Mouse (Mus musculus): Measurements from ENCODE around the gene Hras. TPM values are rescaled to one million over a fixed set of nuclear protein-coding genes. Genes with fewer than 3 reads are reported as not detected.

Gene Hras
- total RNA-seq, 4 experiments from 2014 or later = 81.0 to 107 (median 87.7) TPM

DNA sequence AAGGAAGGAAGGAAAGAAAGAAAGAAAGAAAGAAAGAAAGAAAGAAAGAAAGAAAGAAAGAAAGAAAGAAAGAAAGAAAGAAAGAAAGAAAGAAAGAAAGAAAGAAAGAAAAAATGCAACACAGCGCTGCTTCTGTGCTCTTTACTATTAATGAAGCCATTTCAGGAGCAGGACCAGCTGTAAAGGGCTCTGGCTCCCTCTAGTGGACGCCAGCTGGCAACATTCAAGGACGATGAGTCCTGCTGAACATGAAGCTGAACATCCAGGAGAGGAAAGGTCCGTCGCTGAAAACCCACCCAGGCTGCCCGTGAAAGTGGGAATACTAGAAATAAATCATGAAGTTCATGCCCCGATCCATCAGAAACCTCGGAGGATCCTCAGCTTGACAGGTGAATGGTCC lies 17.6 kb downstream of the Hras start:
- peak; percentile 83 for DNase-seq (ENCODE audit: low spot score)

DNA sequence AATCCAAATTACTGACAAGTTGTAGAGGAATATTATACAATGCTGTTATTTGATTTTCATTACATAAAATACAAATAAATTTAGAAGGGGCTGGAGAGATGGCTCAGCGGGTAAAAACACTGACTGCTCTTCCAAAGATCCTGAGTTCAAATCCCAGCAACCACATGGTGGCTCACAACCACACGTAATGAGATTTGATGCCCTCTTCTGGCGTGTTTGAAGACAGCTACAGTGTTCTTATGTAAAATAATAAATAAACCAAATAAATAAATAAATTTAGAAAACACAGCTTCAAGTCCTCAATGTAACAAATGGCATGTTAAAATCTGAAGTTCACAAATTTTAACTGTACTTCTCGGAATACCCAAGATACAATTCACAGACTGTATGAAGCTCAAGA lies 18.7 kb downstream of the Hras start:
- no peak for DNase-seq (ENCODE audit: low spot score)

DNA sequence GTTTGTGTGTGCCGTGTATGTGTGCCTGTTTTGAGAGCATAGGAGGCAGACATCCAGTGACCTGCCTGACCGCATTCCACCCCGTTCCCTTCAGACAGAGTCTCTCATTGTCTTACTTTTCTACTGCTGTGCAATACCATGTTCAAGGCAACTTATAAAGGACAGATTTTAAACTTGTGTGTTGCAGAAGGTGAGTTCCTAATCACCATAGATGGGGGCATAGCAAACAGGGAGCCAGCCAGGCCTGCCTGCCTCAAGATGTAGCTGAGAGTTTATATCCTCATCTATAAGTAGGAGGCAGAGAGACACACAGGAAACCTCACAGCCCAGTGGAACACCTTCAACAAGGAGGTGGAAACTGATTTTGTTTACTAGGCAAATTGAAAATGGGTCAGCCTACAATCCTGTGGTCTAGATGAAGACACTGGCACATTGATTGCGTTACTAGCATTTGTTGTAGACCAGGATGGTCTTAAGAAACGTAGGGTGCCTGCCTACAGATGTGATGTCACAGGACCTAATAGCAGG lies 20.4 kb downstream of the Hras start:
- no peak for DNase-seq (ENCODE audit: low spot score)

DNA sequence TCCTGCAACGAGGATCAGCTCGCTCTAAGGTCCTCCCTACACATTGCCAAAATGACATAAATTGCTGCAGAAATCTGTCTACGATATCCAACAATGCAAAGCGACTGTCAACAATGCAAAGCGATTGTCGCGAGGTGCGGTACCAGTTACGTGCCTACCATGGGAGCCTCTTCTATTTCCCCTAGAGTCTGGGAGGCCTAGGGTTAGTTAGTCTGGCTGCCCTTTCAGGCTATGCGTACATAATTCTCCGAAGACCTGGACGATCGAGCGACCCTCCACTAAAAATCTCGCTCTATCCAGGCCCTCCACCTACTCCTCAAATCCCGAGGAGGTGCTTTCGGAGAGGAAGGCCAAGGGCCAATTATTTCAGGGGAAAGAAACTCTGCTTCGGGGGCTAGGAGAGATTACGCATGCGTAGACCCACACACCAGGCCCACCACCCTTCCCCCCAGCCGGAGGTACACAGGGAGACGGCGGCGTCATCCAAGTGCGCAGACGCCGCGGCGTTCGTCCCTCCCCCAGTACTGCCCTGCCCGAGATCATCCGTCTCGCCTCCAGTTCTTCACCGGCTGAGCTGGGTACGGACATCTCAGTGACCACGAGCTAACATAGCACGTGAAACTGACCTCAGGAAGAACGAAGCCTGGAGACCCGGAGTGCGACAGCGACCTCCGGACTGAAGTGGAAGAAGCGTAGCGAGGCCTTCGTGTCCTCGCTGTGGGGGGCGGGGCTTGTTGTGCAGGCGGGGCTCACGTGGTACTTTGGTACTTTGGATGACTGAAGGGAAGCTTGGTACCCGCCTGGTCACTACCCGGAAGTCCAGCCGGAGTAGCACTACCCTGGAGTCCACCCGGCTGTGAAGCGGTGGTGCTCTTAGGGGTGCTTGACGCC lies 21.4 kb downstream of the Hras start, which contains the start of gene Rnh1:
Rnh1 (minus strand) TSS at position 742 of the 891 bp plus-strand sequence.
- DNase-seq (ENCODE audit: low spot score) = peak; percentile 88

DNA sequence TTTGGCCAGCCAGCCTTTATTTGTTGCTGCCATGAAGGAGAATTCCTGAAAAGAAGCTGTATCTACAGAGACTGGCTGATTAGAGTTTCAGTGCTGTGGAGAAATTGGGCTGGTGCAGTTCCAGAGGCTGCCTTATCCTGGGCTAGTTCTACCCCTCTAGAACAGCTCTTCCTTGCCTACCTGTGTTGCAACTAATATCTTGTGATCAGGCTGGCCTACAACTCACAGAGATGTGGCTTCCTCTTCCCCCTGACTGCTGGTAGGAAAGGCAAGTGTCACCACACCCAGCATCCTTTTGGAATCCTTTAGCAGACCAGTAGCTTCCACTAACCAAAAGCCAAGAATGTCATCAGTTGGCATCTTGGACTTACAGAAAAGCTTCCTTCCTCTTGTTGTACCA lies 23.9 kb downstream of the Hras start:
- no peak for DNase-seq (ENCODE audit: low spot score)

DNA sequence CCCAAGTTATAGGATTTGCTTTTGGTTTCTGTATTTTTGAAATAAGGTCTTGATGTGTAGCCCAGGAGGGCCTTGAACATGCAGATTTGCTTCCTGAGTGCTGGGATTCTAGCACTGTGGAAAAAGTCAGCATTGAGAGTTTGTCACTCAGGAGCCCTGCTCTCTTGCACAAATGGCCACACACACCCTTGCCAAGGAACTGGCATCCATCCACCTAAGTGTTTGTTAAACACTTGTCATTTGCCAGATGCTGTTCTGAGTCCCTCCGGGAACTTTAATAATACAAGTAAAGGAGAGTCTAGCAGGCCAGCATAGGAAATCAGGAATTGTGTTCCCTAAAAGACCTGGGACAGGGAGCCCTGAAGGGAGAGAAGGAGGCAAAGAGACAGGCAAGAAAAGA lies 24.5 kb downstream of the Hras start:
- DNase-seq (ENCODE audit: low spot score) = no peak

DNA sequence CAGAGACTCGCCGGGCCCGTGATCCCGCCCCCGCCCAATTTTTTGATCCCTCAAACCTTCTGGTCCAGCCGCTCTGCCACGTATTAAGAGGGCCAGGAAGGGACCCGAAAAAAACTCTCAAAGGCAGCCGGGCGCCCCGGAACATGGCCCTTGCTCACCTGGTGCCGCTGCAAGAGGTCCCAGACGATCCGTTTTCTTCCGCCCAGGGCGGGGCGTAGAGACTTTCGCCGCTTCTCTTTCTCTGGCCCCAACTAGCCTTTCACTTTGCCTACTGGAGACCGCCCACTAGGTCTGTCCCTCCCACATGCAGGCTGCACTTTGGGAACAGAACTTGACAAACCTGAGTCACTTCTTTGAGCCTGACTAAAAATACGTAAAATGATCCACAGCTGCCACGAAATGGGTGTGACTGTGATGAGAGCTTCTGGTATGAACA lies 25.3 kb downstream of the Hras start:
- peak; percentile 72 for DNase-seq (ENCODE audit: low spot score)

DNA sequence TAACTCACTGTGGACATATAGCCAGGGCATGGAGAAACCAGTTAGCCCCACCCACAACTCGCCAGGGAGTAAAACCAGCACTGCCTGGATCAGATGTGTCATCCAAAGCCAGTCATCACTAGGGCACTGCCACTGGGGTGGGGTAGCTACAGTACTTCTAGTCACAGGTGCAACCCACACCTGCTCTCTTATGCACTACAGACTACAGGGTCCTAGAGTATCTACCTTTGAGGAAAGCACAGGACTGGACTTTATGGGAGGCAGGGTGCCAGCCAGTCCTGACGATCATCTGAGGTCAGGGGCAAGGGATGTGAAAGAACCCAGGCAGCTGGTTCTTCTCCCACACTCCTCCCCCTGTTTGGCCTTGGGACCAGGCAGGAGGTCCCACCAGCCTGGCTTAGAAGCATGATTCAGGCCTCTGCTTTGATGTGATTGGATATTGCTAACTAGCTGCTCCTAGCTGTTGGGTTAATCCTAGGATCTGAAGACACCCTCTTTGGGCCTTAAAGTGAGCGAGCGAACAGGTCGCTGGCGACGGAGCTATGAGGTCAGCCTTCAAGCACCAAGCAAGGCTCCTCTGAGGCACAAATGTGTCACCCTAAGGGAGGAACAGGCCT lies 25.8 kb downstream of the Hras start:
- no peak for DNase-seq (ENCODE audit: low spot score)

DNA sequence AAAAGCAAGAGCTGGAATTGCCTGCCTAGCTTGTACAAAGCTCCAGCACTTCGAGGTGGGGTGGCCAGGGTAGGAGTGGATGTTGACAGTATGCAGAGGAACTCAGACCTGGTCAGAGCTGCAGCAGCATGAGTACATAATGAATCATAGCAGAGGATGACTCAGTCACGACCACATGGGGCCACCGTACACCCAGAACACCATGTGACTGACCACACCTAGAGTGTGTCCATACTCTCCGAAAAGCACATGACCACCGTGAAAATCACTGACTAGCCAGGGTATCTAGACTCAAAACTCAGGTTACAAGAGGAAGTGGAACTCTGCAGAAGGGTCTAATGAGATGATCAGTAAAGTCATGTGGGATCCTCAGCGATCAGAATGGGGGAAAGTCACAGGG lies 29.0 kb downstream of the Hras start:
- DNase-seq (ENCODE audit: low spot score) = no peak

DNA sequence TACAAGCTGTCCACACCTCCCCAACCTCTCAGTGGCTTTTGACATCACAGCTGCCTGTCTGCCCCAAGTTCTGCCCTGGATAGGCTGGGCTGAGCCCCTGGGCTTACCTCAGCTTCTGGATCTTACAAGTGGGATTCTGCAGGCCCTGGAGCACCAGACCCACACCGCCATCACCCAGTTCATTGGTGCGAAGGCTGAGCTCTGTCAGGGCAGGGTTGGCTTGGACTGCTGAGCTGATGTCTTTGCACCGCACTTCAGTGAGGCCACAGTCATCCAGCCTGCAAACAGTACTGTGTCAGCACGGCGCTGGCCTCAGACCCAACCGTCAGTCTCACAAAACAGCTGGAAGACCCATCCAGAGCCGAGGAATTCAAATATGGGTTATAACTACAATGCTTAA lies 29.4 kb downstream of the Hras start:
- no peak for DNase-seq (ENCODE audit: low spot score)

DNA sequence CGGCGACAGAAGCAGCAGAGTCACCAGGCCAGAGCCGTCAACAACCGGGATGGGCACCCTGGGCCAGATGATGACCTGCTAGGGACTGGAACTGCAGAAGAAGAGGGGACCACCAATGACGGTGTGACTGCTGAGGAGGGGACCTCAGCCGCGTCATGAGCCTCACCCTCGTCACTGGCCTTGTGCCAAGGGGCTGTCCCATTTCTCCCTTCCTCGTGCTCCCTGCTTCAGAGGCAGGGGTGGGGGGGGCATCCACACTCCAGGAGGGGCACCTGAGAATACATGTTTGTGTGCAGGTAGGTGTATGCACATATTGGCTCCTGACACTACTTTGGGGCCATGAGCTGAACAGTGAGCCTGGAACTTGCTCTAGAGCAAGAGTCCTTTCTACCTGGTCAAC lies 38.4 kb downstream of the Hras start:
- no peak for DNase-seq (ENCODE audit: low spot score)

DNA sequence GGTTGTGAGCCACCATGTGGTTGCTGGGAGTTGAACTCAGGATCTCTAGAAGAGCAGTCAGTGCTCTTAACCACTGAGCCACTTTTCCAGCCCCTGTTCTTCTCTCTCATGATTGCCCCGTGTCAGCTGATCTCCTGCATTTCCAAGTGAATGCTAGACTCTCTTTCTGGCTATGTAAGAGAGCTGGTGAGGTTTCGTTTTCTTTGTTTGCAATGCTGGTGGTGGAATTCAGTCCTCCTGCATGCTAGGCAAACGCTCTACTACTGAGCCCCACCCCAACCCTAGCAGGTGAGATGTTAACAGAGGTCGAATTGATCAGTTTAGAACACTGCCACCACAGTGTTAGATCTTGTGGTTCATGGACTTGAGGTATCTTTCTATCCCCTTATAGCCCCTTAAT lies 45.2 kb downstream of the Hras start:
- no peak for DNase-seq (ENCODE audit: low spot score)

DNA sequence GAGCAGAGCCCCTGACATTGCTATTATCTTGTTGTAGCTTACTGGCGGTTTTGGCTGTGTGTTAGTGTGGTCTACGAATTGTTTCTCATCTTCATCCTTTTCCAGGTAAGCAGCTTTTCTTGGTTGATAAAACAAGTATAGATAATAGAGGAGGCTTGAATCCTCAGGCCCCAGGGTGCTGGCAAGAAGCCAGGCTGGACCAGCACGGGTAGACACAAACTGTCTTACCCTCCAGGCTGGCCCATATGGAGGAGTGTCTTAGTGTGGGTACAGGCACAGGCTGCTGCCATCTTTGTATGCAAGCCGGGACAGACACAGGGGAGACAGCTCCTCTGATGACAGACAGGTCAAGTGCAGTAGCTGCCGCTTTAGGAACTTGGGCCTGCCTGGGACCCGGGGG lies 46.8 kb downstream of the Hras start:
- no peak for DNase-seq (ENCODE audit: low spot score)

DNA sequence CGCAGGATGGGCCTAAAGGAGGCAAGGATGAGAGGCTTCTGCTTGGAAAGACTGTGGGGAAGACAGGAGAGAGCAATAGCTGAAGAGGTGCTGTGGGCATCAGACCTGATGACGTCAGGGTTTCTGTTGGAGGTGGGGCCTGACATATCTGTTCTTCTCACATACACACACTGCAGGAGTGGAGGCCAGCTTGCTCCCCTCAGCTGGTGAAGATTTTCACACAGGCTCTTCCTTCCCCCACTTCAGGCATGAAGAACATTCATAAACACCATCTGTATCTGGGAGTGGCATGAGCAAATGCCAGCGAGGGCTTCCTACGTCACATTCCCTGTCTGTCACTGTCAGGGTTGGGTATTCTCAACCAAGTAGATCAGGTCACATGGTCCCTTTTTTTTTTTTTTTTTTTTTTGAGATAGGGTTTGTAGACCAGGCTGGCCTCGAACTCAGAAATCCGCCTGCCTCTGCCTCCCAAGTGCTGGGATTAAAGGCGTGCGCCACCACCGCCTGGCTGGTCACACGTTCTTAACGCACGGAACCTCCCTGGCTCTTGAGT lies 47.7 kb downstream of the Hras start:
- DNase-seq (ENCODE audit: low spot score) = no peak

DNA sequence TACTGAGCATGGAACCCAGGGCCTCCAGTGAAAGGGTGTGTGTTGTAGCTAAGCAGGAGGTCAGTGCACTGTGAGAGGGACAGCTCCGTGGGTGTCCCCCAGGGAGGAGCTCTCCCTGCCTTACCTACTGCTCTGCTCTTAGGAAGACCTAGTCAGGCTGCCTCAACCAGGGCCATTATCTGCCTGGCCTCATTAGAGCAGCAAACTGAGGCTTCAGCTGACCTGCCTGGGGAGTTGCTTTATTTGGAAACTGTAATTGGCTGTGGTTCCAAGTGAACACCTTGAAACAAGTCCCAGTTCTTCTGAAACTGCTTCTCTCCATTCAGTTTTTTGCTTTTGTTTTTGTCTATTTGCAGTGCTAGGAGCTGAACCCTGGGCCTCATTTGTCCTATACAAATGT lies 48.4 kb downstream of the Hras start:
- DNase-seq (ENCODE audit: low spot score) = no peak

DNA sequence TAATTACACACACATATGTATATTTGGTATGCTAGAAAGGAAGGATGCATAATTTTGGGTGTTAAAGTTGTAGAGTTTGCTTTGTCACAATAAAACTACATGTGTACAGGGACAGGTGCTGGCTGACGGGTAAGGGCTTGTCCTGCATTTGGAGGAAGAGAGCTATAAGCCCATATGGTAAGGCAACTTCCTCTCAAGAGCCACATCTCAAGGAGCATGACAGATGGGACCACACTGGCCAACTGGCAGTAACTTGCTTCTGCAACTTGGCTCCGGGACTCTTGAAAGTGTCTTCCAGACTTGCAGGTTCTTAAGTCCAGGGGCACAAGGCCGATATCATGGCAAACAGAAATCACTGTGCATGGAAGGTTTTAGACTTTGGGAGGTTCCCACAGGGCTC lies 49.2 kb downstream of the Hras start:
- no peak for DNase-seq (ENCODE audit: low spot score)

DNA sequence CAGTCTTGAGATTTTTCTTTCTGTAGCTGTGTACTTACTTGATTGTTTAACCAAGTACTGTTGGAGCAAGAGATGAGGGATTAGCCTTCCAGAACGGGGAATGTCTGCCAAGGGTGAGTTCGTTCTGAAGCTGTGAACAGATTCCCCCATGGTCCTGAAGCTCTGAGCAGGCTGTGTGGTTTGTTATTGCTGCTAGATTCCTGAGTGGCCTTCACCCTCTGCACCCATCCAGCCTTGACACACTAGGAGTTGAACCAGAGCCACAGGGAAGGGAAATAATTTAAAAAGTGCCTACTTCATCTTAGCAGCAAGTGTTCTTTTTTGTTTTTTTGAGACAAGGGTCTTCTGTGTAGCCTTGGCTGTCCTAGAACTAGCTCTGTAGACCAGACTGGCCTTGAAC lies 49.9 kb downstream of the Hras start:
- DNase-seq (ENCODE audit: low spot score) = no peak

DNA sequence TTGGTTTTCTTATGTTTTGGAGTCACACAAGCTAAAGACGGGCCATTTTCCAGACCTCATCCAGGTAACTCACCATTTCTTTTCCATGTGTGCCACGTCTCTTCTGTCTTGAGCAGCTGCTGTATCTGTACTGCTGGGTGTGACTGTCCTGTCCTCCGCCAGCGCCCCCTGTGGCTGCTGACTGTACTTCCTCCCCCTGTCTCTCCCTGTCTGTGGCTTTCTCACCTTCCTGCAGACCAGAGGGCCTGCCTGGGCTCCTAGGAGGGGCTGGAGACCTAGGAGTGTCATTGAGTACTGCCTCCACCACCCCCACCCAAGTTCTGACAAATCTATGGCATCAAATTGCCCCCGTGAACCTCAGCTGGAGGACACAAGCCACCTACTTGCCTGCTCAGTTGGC lies 50.7 kb downstream of the Hras start:
- DNase-seq (ENCODE audit: low spot score) = no peak

DNA sequence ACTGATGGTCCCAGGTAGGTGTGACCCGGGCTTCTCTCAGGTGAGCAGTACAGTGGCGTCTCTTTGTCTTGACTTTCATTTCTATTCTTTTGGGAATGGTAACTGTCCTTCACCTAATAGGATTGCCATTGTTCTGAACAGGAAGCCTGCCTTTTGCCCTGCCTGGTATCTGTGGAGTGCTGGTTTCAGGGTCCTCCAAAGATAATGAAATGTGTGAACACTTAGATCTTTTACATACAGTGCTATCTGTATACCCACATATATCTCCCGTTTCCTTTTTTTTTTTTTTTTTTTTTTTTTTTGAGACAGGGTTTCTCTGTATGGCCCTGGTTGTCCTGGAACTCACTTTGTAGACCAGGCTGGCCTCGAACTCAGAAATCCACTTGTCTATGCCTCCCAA lies 52.5 kb downstream of the Hras start:
- DNase-seq (ENCODE audit: low spot score) = no peak
